Mouse (Mus musculus): ENCODE results near the gene Ilk. TPM values are rescaled to one million over a fixed set of nuclear protein-coding genes. Genes with fewer than 3 reads are reported as not detected.

Gene Ilk
- polyA plus RNA-seq, 1 experiment from 2014 or later = 440 TPM

DNA sequence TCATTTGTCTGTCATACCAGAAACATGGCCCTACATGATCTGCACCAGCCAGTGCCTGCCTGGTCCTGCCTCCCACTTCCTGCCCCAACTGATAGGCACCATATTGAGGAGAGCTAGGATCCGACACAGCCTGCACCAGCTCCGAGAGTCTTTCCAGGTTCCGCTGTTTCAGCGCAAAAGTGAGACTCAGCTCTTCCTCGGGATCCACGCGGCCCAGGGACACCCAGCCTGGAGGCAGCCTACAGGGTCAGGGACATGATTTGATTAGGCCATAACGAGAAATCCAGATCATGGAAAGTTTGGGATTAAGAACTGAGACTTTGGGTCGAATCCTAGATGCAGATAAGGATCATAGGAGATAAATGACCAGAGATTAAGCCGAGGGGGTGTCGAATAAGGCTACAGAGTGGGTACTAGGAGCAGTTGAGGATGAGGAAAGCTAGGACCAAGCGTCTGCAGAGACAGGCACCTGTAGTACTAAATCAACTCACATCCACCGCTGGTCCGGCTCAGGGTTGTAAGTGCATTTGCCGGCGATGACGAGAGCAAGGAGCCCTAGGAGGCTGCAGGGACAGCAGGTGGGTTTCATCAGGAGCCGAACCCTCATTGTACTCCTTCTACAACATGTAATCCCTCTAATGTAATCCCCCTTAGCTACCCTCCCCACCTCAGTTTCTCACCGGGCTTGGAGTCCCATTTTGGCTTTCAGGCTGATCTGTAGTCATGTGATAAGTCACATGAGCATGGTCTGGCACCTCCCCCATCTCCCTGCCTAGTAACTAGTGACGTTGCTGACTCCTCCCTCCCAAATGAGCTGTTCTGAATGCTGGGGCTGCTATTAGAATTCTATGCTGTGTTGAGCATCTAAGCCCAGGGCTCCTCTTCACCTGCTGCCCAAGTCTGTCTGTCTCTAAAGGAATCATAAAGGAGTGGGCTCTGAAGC lies 15.4 kb downstream of the Ilk start, which contains the start of gene Tpp1:
Gene Tpp1 (minus strand): TSS at position 745 of the 943 bp plus-strand sequence.
- Histone ChIP-seq H3K36me3 (ENCODE audit: control insufficient read depth, insufficient read depth, low read length) (peaks cover 67% of the 10 kb centered on the region), H3K4me3 (ENCODE audit: low read depth, low read length) (peak within 1 kb of the TSS; percentile 65), H3K9me3 (ENCODE audit: control insufficient read depth, low read length) (no peaks in the 10 kb centered on the region), H3K27ac (replicated peaks; ENCODE audit: low read depth, low read length) (peak within 1 kb of the TSS; percentile 48), H3K27me3 (replicated peaks; ENCODE audit: control insufficient read depth, insufficient read depth, low read length) (no peaks in the 10 kb centered on the region), H3K4me1 (ENCODE audit: control insufficient read depth, insufficient read depth, low read length) (peaks cover 9% of the 10 kb centered on the region; the same call in 1 of the 2 replicates), H3K4me2 (ENCODE audit: low read depth, low read length) (peak within 1 kb of the TSS; percentile 76), H3K9ac (ENCODE audit: low read depth, low read length) (peak within 1 kb of the TSS; percentile 74)
- WGBS = 25% methylated on average over 18 of the region's 20 CpGs
- peak; percentile 91 for ATAC-seq (ENCODE audit: low read depth)
- DNase-seq (ENCODE audit: low spot score) = peak; percentile 95

DNA sequence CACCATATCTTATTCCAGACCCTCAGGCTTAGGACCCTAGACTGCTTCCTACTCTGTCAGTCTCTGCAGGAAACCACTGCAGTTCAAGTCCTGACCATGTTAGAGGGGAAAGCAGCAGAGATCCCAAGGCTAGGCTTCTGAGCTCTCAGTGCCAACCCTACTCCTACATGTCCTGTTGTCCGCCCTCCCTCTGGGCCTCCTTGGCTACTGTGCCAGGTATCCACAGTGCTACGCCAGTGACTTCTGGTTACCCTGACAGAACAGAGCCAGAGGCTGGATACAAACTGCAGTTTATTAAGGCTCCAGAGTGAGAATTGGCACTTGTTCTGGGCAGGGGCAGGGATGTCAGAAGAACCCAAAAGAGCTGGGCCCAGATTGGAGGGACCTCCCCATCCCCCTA lies 16.3 kb downstream of the Ilk start:
- Histone ChIP-seq H3K4me1 (ENCODE audit: control insufficient read depth, insufficient read depth, low read length) (peaks cover 9% of the 10 kb centered on the region; the same call in 1 of the 2 replicates), H3K36me3 (ENCODE audit: control insufficient read depth, insufficient read depth, low read length) (peaks cover 70% of the 10 kb centered on the region), H3K4me2 (ENCODE audit: low read depth, low read length) (no peak overlapping the region), H3K27ac (replicated peaks; ENCODE audit: low read depth, low read length) (no peak overlapping the region; the same call in 1 of the 2 replicates), H3K9ac (ENCODE audit: low read depth, low read length) (no peak overlapping the region), H3K9me3 (ENCODE audit: control insufficient read depth, low read length) (no peaks in the 10 kb centered on the region), H3K4me3 (ENCODE audit: low read depth, low read length) (no peak overlapping the region), H3K27me3 (replicated peaks; ENCODE audit: control insufficient read depth, insufficient read depth, low read length) (no peaks in the 10 kb centered on the region)
- ATAC-seq (ENCODE audit: low read depth) = peak; percentile 17
- 81% methylated on average over 2 of the region's 2 CpGs for whole genome bisulfite sequencing
- DNase-seq (ENCODE audit: low spot score) = no peak

DNA sequence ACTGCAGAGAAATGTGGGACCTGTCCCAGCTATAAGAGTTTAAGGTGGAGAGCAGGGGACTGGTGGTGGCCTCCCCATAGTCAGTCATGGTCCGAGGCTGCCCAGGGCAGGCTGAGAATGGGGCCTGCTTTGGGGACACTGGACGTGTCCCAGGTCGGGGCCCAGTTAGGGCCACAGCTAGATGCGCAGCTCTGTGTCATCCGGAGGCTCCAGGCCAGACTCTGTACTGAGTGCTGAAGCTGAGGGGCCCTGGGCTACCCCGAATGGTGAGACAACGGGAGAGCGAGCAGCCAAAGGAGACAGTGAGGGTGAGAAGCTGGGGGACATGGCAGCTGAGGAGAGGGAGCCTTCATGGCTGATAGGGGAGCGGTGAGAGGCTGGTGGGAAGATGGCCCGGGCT lies 16.9 kb downstream of the Ilk start:
- H3K4me2 ChIP-seq (ENCODE audit: low read depth, low read length) = no peak overlapping the region
- no peaks in the 10 kb centered on the region for H3K9me3 ChIP-seq (ENCODE audit: control insufficient read depth, low read length)
- WGBS = 92% methylated on average over 10 of the region's 10 CpGs
- DNase-seq (ENCODE audit: low spot score) (no peak), ATAC-seq (ENCODE audit: low read depth) (no peak)
- no peak overlapping the region; the same call in 1 of the 2 replicates for H3K27ac ChIP-seq (replicated peaks; ENCODE audit: low read depth, low read length)
- no peaks in the 10 kb centered on the region for H3K27me3 ChIP-seq (replicated peaks; ENCODE audit: control insufficient read depth, insufficient read depth, low read length)
- peaks cover 70% of the 10 kb centered on the region for H3K36me3 ChIP-seq (ENCODE audit: control insufficient read depth, insufficient read depth, low read length)
- no peak overlapping the region for H3K4me3 ChIP-seq (ENCODE audit: low read depth, low read length)
- no peak overlapping the region for H3K9ac ChIP-seq (ENCODE audit: low read depth, low read length)
- peaks cover 9% of the 10 kb centered on the region; the same call in 1 of the 2 replicates for H3K4me1 ChIP-seq (ENCODE audit: control insufficient read depth, insufficient read depth, low read length)

DNA sequence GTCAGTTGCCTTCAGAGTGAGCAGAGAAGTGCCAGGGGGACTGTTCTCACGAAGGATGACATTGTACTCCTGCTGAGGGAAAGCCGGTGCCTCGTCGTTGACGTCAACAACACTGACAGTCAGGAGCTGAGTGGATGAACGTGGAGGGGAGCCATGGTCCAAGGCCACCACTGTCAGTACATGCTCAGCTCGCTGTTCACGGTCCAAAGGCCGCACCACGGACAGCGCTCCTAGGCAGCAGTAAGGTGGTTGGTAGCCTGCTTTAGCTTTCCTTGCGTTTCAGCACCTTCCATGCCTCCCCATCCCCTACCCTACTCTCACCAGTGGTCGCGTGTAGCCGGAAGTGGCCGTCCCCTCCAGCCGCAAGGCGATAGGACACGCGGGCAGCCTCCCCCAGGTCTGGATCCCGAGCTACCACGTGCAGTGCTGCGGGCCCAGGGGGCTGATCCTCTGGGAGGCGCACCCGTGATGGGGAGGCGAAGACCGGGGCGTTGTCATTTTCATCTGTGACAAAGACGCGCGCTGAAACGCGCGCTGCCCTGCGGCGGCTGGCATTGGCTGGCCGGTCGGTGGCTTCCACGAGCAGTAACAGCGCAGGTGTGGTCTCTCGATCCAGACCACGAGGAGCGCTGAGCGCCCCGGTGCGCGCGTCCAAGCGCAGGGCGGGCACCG lies 25.6 kb downstream of the Ilk start:
- DNase-seq (ENCODE audit: low spot score) (no peak), ATAC-seq (ENCODE audit: low read depth) (peak; percentile 17; the same call in 1 of the 2 replicates)
- Histone ChIP-seq H3K9ac (ENCODE audit: low read depth, low read length) (no peak overlapping the region), H3K4me2 (ENCODE audit: low read depth, low read length) (peak overlapping the region; percentile 26; the same call in 1 of the 2 replicates), H3K4me3 (ENCODE audit: low read depth, low read length) (no peak overlapping the region), H3K27me3 (replicated peaks; ENCODE audit: control insufficient read depth, insufficient read depth, low read length) (no peaks in the 10 kb centered on the region), H3K27ac (replicated peaks; ENCODE audit: low read depth, low read length) (no peak overlapping the region), H3K36me3 (ENCODE audit: control insufficient read depth, insufficient read depth, low read length) (peaks cover 93% of the 10 kb centered on the region), H3K9me3 (ENCODE audit: control insufficient read depth, low read length) (no peaks in the 10 kb centered on the region), H3K4me1 (ENCODE audit: control insufficient read depth, insufficient read depth, low read length) (no peaks in the 10 kb centered on the region)
- WGBS = 37% methylated on average over 46 of the region's 51 CpGs

DNA sequence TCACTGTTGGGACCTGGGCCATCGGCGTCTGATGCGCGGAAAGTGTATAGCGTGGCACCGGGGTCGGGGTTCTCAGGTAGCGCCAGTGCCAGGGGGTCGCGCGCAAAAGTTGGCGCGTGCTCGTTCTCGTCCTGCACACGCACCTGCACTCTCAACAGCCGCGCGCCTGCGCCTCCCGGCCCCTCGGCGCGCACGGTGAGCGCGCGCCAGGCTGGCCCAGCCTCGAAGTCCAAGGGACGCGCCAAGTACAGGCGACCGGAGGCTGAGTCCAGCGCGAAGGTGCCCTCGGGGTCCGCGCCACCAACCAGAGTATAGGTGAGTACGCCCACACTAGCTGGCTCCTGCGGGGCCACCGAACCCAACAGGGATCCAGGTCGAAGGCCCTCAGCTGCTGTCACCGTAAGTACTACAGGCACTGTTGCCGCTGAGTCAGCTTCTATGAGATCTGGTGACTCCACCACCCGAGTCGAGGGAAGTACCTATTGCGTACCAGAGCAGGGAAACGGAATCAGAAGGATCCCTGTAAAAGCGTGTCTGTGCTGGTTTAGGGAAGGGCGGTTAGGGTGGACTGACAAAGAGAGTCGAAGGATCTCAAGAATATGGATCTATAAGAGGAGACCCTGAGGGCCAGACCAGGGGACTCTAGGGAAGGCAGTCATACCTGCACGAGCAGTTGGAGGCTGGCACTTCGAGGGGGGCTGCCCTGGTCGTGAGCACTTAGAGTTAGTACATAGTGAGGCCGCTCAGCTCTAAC lies 26.3 kb downstream of the Ilk start:
- H3K4me1 ChIP-seq (ENCODE audit: control insufficient read depth, insufficient read depth, low read length) = no peaks in the 10 kb centered on the region
- no peaks in the 10 kb centered on the region for H3K27me3 ChIP-seq (replicated peaks; ENCODE audit: control insufficient read depth, insufficient read depth, low read length)
- no peak overlapping the region for H3K9ac ChIP-seq (ENCODE audit: low read depth, low read length)
- peak; percentile 8; the same call in 1 of the 2 replicates for ATAC-seq (ENCODE audit: low read depth)
- no peak overlapping the region for H3K27ac ChIP-seq (replicated peaks; ENCODE audit: low read depth, low read length)
- DNase-seq (ENCODE audit: low spot score) = no peak
- H3K4me3 ChIP-seq (ENCODE audit: low read depth, low read length) = no peak overlapping the region
- peak overlapping the region; percentile 26; the same call in 1 of the 2 replicates for H3K4me2 ChIP-seq (ENCODE audit: low read depth, low read length)
- peaks cover 87% of the 10 kb centered on the region for H3K36me3 ChIP-seq (ENCODE audit: control insufficient read depth, insufficient read depth, low read length)
- no peaks in the 10 kb centered on the region for H3K9me3 ChIP-seq (ENCODE audit: control insufficient read depth, low read length)
- WGBS = 44% methylated on average over 51 of the region's 55 CpGs

DNA sequence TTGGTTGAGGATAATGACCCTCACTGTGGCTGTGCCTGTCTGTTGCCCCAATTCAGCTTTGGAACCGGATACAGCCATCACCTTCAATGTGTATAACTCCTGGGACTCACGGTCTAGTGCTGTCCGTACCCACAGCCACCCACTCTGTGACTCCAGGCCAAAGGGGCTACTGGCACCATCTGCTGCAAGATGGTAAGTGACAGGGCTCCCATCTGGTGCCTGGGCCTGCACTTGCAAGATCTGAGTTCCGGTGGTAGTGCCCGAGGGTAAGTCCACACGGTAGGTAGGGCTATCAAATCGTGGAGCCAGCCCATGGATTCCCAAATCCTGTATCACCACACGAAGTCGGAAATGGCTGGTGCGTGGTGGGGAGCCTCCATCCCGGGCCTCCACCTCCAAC lies 27.9 kb downstream of the Ilk start:
- 91% methylated on average over 11 of the region's 11 CpGs for WGBS
- no peak overlapping the region for H3K27ac ChIP-seq (replicated peaks; ENCODE audit: low read depth, low read length)
- no peak overlapping the region for H3K4me3 ChIP-seq (ENCODE audit: low read depth, low read length)
- ATAC-seq (ENCODE audit: low read depth) (no peak), DNase-seq (ENCODE audit: low spot score) (no peak)
- H3K4me1 ChIP-seq (ENCODE audit: control insufficient read depth, insufficient read depth, low read length) = peaks cover 5% of the 10 kb centered on the region; the same call in 1 of the 2 replicates
- peaks cover 78% of the 10 kb centered on the region for H3K36me3 ChIP-seq (ENCODE audit: control insufficient read depth, insufficient read depth, low read length)
- no peaks in the 10 kb centered on the region for H3K9me3 ChIP-seq (ENCODE audit: control insufficient read depth, low read length)
- no peaks in the 10 kb centered on the region for H3K27me3 ChIP-seq (replicated peaks; ENCODE audit: control insufficient read depth, insufficient read depth, low read length)
- no peak overlapping the region for H3K4me2 ChIP-seq (ENCODE audit: low read depth, low read length)
- no peak overlapping the region for H3K9ac ChIP-seq (ENCODE audit: low read depth, low read length)

DNA sequence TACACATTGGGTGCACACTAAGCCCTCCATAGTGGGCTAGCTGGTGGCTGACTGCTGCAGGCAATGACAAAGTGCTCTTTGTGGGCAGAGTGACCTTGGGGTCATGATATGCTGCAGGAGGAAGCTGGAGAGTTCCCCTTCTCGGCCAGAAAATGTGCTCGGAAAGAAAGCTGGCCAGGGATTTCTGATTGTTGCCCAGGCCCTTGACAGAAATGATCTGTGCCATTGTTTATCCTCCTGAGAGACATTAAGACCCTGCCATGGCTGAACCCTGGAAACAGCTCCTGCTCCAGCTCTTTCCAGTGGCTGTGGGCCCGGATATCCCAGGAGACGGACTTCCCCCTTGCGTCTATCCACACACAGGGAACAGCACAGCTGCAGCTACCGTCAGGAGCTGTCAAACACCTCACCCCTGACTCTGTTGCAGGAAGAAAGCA lies 31.4 kb downstream of the Ilk start:
- Histone ChIP-seq H3K4me3 (ENCODE audit: low read depth, low read length) (no peak overlapping the region), H3K36me3 (ENCODE audit: control insufficient read depth, insufficient read depth, low read length) (peaks cover 83% of the 10 kb centered on the region), H3K4me2 (ENCODE audit: low read depth, low read length) (no peak overlapping the region), H3K9me3 (ENCODE audit: control insufficient read depth, low read length) (no peaks in the 10 kb centered on the region), H3K4me1 (ENCODE audit: control insufficient read depth, insufficient read depth, low read length) (peaks cover 5% of the 10 kb centered on the region; the same call in 1 of the 2 replicates), H3K27me3 (replicated peaks; ENCODE audit: control insufficient read depth, insufficient read depth, low read length) (no peaks in the 10 kb centered on the region), H3K9ac (ENCODE audit: low read depth, low read length) (no peak overlapping the region), H3K27ac (replicated peaks; ENCODE audit: low read depth, low read length) (peak overlapping the region; percentile 39)
- DNase-seq (ENCODE audit: low spot score) = no peak
- whole genome bisulfite sequencing = 13% methylated on average over 6 of the region's 6 CpGs
- no peak; the same call in 1 of the 2 replicates for ATAC-seq (ENCODE audit: low read depth)

DNA sequence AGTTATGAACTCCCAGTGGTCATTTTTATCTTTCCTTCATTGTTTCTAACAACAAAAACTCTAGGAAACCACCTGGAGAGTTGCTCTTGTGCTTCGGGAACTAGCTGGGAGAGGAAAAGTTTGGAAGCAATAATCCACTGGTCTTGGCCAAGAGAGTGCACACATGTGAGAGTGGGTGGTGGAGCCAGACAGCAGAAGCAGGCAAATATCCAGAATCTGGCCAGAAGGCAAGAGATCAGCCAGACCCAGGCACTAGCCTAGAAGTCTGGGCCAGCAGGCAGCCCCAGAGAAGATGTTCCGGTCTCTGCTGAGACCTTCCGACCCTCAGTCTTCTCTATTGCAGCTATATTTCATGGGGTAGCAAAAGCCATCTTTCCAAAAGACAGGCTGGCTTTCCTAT lies 33.6 kb downstream of the Ilk start:
- Histone ChIP-seq H3K4me1 (ENCODE audit: control insufficient read depth, insufficient read depth, low read length) (peaks cover 5% of the 10 kb centered on the region; the same call in 1 of the 2 replicates), H3K9ac (ENCODE audit: low read depth, low read length) (no peak overlapping the region), H3K27me3 (replicated peaks; ENCODE audit: control insufficient read depth, insufficient read depth, low read length) (no peaks in the 10 kb centered on the region), H3K9me3 (ENCODE audit: control insufficient read depth, low read length) (no peaks in the 10 kb centered on the region), H3K4me3 (ENCODE audit: low read depth, low read length) (no peak overlapping the region), H3K27ac (replicated peaks; ENCODE audit: low read depth, low read length) (no peak overlapping the region), H3K36me3 (ENCODE audit: control insufficient read depth, insufficient read depth, low read length) (peaks cover 65% of the 10 kb centered on the region), H3K4me2 (ENCODE audit: low read depth, low read length) (no peak overlapping the region)
- WGBS = 79% methylated on average over 3 of the region's 3 CpGs
- ATAC-seq (ENCODE audit: low read depth) (no peak), DNase-seq (ENCODE audit: low spot score) (no peak)

Data from embryonic facial prominence, embryonic 14.5 days (tissue).